Comparison of ENCODE assay signal across 8 mouse cellular contexts in the genomic region with DNA sequence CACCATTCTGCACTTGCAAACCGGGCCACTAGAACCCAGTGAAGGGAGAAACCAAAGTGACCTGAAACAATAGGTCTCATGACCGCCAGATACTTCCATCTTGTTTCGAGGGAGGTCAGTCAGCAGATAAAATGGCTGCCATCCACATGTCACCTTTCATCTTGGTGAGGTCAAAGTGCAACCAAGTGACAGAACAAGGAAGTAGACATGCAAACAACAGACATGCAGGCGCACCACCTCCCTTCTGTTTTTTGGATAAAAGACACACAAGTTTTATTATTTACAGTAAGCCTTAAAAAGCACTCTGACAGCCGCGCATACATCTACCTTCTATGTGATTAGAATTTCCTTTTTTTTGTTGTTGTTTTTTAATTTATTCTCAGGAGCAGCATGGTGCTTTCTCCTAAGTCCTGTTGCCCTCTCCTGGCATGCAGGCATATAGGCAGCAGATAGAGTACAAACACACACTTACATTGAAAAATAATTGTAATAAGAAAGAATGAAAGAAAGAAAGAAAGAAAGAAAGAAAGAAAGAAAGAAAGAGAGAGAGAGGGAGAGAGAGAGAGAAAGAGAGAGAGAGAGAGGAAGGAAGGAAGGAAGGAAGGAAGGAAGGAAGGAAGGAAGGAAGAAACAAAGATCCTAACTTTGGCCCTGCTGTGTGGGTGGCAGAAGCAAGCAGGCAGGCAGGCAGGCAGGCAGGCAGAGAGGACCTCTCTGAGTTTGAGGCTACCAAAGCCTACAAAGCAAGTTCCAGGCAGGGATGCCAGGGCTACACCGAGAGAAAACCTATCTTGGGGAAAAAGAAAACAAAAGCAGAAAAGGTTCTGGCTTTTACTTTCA.
DNase-seq lines count a peak whose midpoint lies in the region; ATAC-seq lines count a peak whose summit lies in the region.
"Not testable (repeated sequence)": the region's sequence is repeated elsewhere in the genome, so short reads cannot be mapped to it uniquely, and the experiment has no call there.

No protein-coding gene starts in this region.

- WGBS in forebrain, embryonic 10.5 days = 84% methylated on average over 6 of the region's 7 CpGs
- 70% methylated on average over 5 of the region's 7 CpGs for WGBS in heart, embryonic 15.5 days
- 79% methylated on average over 6 of the region's 7 CpGs for WGBS in intestine, embryonic 16.5 days
- WGBS in liver, embryonic 13.5 days (ENCODE audit: insufficient replicate concordance) = 56% methylated on average over 6 of the region's 7 CpGs
- WGBS in midbrain, embryonic 14.5 days = 82% methylated on average over 6 of the region's 7 CpGs
- 80% methylated on average over 6 of the region's 7 CpGs for WGBS in stomach, embryonic 14.5 days

- H3K4me2 ChIP-seq in heart, embryonic 15.5 days; intestine, embryonic 16.5 days (ENCODE audit: low read depth, low read length); liver, embryonic 13.5 days; midbrain, embryonic 14.5 days (ENCODE audit: low read length); stomach, embryonic 14.5 days (replicated peaks; ENCODE audit: low read depth, low read length): not testable (repeated sequence)

- DNase-seq in ES-CJ7 (ENCODE audit: low read depth, low spot score) = peak; percentile 90
- peak; percentile 88 for DNase-seq in c-Kit-positive CD71-positive TER-119-negative erythroid progenitor cells, embryonic 14.5 days (ENCODE audit: low read depth)
- DNase-seq in forebrain, embryonic 10.5 days (ENCODE audit: extremely low spot score, low spot score) = peak; percentile 41
- not testable (repeated sequence) for DNase-seq in liver, embryonic 13.5 days
- peak; percentile 12 for DNase-seq in midbrain, embryonic 14.5 days

- ATAC-seq in heart, embryonic 15.5 days (replicated peaks; ENCODE audit: insufficient number of reproducible peaks, insufficient read depth, low FRiP score, low read depth) = peak; percentile 89
- ATAC-seq in intestine, embryonic 16.5 days = peak; percentile 96
- peak; percentile 91 for ATAC-seq in liver, embryonic 13.5 days (ENCODE audit: low read depth)
- peak; percentile 88 for ATAC-seq in midbrain, embryonic 14.5 days (ENCODE audit: low FRiP score, low TSS enrichment)
- peak; percentile 87 for ATAC-seq in stomach, embryonic 14.5 days (ENCODE audit: insufficient number of reproducible peaks, insufficient read depth, low FRiP score, low read depth)

- H3K4me3 ChIP-seq in forebrain, embryonic 10.5 days; heart, embryonic 15.5 days; intestine, embryonic 16.5 days (ENCODE audit: low read length); liver, embryonic 13.5 days (replicated peaks); midbrain, embryonic 14.5 days (replicated peaks; ENCODE audit: low read depth, low read length); stomach, embryonic 14.5 days (ENCODE audit: low read depth, low read length): not testable (repeated sequence)

- H3K9me3 ChIP-seq in forebrain, embryonic 10.5 days; heart, embryonic 15.5 days (replicated peaks); intestine, embryonic 16.5 days (ENCODE audit: control insufficient read depth, low read length); liver, embryonic 13.5 days (replicated peaks); midbrain, embryonic 14.5 days (ENCODE audit: control insufficient read depth, low read length); stomach, embryonic 14.5 days (ENCODE audit: control insufficient read depth, low read depth, low read length): not testable (repeated sequence)

- H3K9ac ChIP-seq in heart, embryonic 15.5 days; intestine, embryonic 16.5 days (ENCODE audit: low read depth, low read length); liver, embryonic 13.5 days; midbrain, embryonic 14.5 days (replicated peaks; ENCODE audit: low read length); stomach, embryonic 14.5 days (replicated peaks; ENCODE audit: low read depth, low read length): not testable (repeated sequence)

- not testable (repeated sequence) for H3K27me3 ChIP-seq in forebrain, embryonic 10.5 days (ENCODE audit: poor library complexity, severe bottlenecking); heart, embryonic 15.5 days; intestine, embryonic 16.5 days (replicated peaks; ENCODE audit: control insufficient read depth, insufficient read depth, low read length); liver, embryonic 13.5 days; midbrain, embryonic 14.5 days (ENCODE audit: control insufficient read depth, insufficient read depth, low read length); stomach, embryonic 14.5 days (ENCODE audit: control insufficient read depth, insufficient read depth, low read length)

- not testable (repeated sequence) for H3K36me3 ChIP-seq in forebrain, embryonic 10.5 days (replicated peaks); heart, embryonic 15.5 days; intestine, embryonic 16.5 days (ENCODE audit: control insufficient read depth, insufficient read depth, low read length); liver, embryonic 13.5 days; midbrain, embryonic 14.5 days (ENCODE audit: control insufficient read depth, insufficient read depth, low read length); stomach, embryonic 14.5 days (ENCODE audit: control insufficient read depth, insufficient read depth, low read length)

- not testable (repeated sequence) for H3K27ac ChIP-seq in forebrain, embryonic 10.5 days; heart, embryonic 15.5 days; intestine, embryonic 16.5 days (ENCODE audit: low read length); liver, embryonic 13.5 days; midbrain, embryonic 14.5 days (replicated peaks; ENCODE audit: low read depth, low read length); stomach, embryonic 14.5 days (ENCODE audit: low read length)

- not testable (repeated sequence) for H3K4me1 ChIP-seq in forebrain, embryonic 10.5 days; heart, embryonic 15.5 days (replicated peaks); intestine, embryonic 16.5 days (ENCODE audit: control insufficient read depth, insufficient read depth, low read length); liver, embryonic 13.5 days (replicated peaks); midbrain, embryonic 14.5 days (ENCODE audit: control insufficient read depth, insufficient read depth, low read length); stomach, embryonic 14.5 days (ENCODE audit: control insufficient read depth, insufficient read depth, low read length)
